Mouse (Mus musculus) midbrain, embryonic 15.5 days (tissue): ENCODE measurements around the gene Fam20c. TPM values are rescaled to one million over a fixed set of nuclear protein-coding genes. Genes with fewer than 3 reads are reported as not detected.

Experiments used
- ATAC-seq: fragments of 200-750 bp; cut with Nextera tagmentation; replicated peaks from 2 replicates; pipeline ENCODE4 v1.8.0; 2017; ENCODE audit warnings: moderate TSS enrichment
- H3K27ac ChIP-seq: fragments of 300-500 bp; sonication (generic); 2 replicates; pipeline ENCODE4 v1.5.1; 2015; ENCODE audit warnings: mild to moderate bottlenecking, inconsistent platforms
- H3K27me3 ChIP-seq: fragments of 300-500 bp; sonication (generic); replicated peaks from 2 replicates; pipeline ENCODE4 v1.6.1; 2015; ENCODE audit warnings: inconsistent platforms
- H3K36me3 ChIP-seq: fragments of 300-500 bp; sonication (generic); replicated peaks from 2 replicates; pipeline ENCODE4 v1.6.1; 2015; ENCODE audit warnings: inconsistent platforms
- H3K4me1 ChIP-seq: fragments of 300-500 bp; sonication (generic); 2 replicates; pipeline ENCODE4 v1.6.1; 2015; ENCODE audit warnings: inconsistent platforms
- H3K4me2 ChIP-seq: fragments of 300-500 bp; sonication (generic); 2 replicates; pipeline ENCODE4 v1.6.1; 2015; ENCODE audit warnings: inconsistent platforms, mild to moderate bottlenecking, moderate library complexity
- H3K4me3 ChIP-seq: fragments of 300-500 bp; sonication (generic); 2 replicates; pipeline ENCODE4 v1.5.1; 2015; ENCODE audit warnings: mild to moderate bottlenecking, inconsistent platforms
- H3K9ac ChIP-seq: fragments of 300-500 bp; sonication (generic); 2 replicates; pipeline ENCODE4 v1.6.1; 2015; ENCODE audit warnings: mild to moderate bottlenecking, inconsistent platforms
- H3K9me3 ChIP-seq: fragments of 300-500 bp; sonication (generic); 2 replicates; pipeline ENCODE4 v1.6.1; 2016; ENCODE audit warnings: inconsistent platforms
- WGBS: fragments of 180-500 bp; shearing (Covaris S2); methylation state at CpG from one replicate; pipeline ENCODE4 v1.1.7; 2015; ENCODE audit warnings: mixed read lengths; 5-methylcytosine and 5-hydroxymethylcytosine counted together
- polyA plus RNA-seq: library from polyadenylated mRNA; unstranded; fragments of >200 nt; fragmentation: Nextera tagmentation; extraction: Ambion mirVana; gene quantifications from 2 replicates; pipeline ENCODE4 v1.2.1, GENCODE M21; 2015

Gene Fam20c
- polyA plus RNA-seq, 1 experiment from 2014 or later: 57.9 TPM

GRCm38 (mm10) chr5:138787648-138788047 is 33.3 kb downstream of the Fam20c start:
- Histone ChIP-seq H3K9me3 (no peaks in the 10 kb centered on the region), H3K36me3 (no peaks in the 10 kb centered on the region; the same call in 1 of the 2 replicates), H3K9ac (no peak overlapping the region), H3K27ac (no peak overlapping the region), H3K27me3 (no peaks in the 10 kb centered on the region), H3K4me2 (no peak overlapping the region), H3K4me3 (no peak overlapping the region), H3K4me1 (peaks cover 11% of the 10 kb centered on the region)
- ATAC-seq: no peak
- WGBS: 89% methylated on average over 7 of the region's 7 CpGs

DNA sequence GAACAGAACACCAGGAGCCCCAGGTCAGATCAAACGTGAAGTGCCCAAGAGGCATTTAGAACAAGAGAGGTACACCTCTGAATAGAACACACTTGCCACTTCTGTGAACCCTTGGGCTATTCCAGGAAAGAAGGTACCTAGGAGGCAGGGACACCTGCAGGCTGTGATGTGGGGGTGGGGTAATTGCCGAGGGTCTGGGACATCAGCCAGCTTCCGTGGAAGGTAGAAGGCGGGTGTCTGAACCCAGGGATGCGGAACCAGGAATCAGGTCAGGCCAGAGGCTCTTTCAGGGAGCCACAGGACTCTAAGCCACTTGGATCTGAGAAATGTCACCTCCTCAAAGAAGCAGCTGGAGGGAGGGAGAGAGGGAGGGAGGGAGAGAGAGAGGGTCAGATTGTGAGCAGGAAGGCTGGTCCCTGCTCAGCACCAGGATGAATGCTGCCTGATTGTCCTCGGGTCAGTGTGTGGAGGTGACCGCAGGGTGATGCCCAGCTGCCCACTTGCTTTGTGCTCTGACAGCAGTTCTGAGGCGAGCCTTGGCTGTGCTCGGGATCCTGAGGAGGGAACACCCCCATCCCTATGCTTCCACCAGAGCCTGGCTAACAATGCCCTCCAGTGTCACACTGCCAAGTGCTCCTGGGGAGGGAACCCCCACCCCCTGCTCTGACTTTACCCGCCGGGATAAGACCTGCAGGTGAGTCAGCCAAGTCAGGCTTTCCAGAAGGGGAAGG is 34.3 kb downstream of the Fam20c start:
- 43% methylated on average over 11 of the region's 11 CpGs for WGBS
- Histone ChIP-seq H3K27ac (no peak overlapping the region), H3K9ac (no peak overlapping the region), H3K36me3 (no peaks in the 10 kb centered on the region; the same call in 1 of the 2 replicates), H3K9me3 (no peaks in the 10 kb centered on the region), H3K4me1 (peaks cover 11% of the 10 kb centered on the region), H3K4me3 (no peak overlapping the region), H3K27me3 (no peaks in the 10 kb centered on the region), H3K4me2 (no peak overlapping the region)
- ATAC-seq: no peak

GRCm38 (mm10) chr5:138790954-138791480 is 36.7 kb downstream of the Fam20c start:
- 92% methylated on average over 11 of the region's 11 CpGs for WGBS
- Histone ChIP-seq H3K27ac (no peak overlapping the region), H3K4me2 (no peak overlapping the region), H3K9me3 (no peaks in the 10 kb centered on the region), H3K36me3 (peaks cover 13% of the 10 kb centered on the region; the same call in 1 of the 2 replicates), H3K9ac (no peak overlapping the region), H3K27me3 (no peaks in the 10 kb centered on the region), H3K4me1 (peaks cover 11% of the 10 kb centered on the region), H3K4me3 (no peak overlapping the region)
- ATAC-seq: no peak

DNA sequence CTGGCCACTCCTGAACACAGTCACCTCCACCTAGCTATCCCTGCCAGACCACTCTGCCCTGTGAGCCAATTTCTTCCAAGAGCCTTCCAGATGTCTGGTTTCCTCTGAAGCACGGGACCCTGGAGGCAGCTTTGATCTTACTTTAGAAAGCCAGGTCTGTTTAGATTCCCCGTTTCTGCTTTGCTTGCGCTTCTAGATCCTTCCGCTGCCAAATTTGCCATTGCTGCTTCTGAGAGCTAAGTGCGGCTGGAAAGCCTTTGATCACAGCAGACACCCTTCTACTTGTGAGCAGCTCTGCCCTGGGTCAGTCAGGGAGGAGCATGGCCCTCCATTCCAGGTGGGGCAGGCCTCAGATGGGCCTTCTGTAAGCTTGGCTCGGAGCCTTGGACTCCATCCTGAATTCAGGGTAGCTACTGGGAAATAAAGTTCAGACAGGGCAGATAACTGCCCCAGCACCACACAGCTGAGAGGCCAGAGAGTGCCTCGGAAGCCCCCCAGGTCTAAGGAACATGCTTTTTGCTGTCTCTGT is 47.3 kb downstream of the Fam20c start:
- WGBS: 76% methylated on average over 7 of the region's 7 CpGs
- H3K36me3 ChIP-seq: peaks cover 24% of the 10 kb centered on the region
- ATAC-seq: 0 out of 2 replicates have a peak, but pooled peaks have one; percentile 37

DNA sequence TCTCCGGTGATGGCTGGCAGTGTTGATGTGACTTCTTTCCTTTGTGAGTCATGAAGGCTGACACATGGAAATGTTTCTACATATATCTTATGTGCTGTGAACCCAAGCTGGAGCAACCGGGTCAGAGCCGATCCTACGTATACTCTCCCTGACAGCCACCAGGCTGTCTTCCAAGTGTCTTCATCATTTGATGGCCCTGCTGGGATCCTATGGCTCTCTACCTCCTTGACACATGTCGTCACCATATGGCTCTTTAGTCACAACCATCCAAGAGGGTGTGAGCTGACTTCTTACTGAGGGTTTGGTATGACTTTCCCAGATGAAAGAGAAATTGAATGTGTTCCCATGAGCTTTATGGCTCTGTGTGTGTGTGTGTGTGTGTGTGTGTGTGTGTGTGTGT is 50.0 kb downstream of the Fam20c start:
- Histone ChIP-seq H3K27ac (no peak overlapping the region), H3K27me3 (no peaks in the 10 kb centered on the region), H3K4me1 (no peaks in the 10 kb centered on the region), H3K9me3 (no peaks in the 10 kb centered on the region), H3K4me2 (no peak overlapping the region), H3K4me3 (no peak overlapping the region), H3K36me3 (peaks cover 30% of the 10 kb centered on the region; the same call in 1 of the 2 replicates), H3K9ac (no peak overlapping the region)
- 88% methylated on average over 5 of the region's 5 CpGs for WGBS
- no peak for ATAC-seq

More for the DNA sequence above, 47.3 kb downstream of the Fam20c start:
- no peaks in the 10 kb centered on the region for H3K4me1 ChIP-seq
- H3K9me3 ChIP-seq: no peaks in the 10 kb centered on the region
- no peak overlapping the region for H3K4me2 ChIP-seq
- no peaks in the 10 kb centered on the region for H3K27me3 ChIP-seq
- no peak overlapping the region for H3K4me3 ChIP-seq
- no peak overlapping the region for H3K27ac ChIP-seq
- H3K9ac ChIP-seq: no peak overlapping the region

- Histone ChIP-seq H3K36me3 (peaks cover 35% of the 10 kb centered on the region), H3K27ac (no peak overlapping the region), H3K9ac (no peak overlapping the region), H3K4me3 (no peak overlapping the region), H3K4me1 (no peaks in the 10 kb centered on the region), H3K27me3 (no peaks in the 10 kb centered on the region), H3K9me3 (no peaks in the 10 kb centered on the region), H3K4me2 (no peak overlapping the region)
- 96% methylated on average over 6 of the region's 6 CpGs for WGBS
- no peak for ATAC-seq
These were observed 55.5 kb downstream of the Fam20c start for GRCm38 (mm10) chr5:138809767-138810166.

DNA sequence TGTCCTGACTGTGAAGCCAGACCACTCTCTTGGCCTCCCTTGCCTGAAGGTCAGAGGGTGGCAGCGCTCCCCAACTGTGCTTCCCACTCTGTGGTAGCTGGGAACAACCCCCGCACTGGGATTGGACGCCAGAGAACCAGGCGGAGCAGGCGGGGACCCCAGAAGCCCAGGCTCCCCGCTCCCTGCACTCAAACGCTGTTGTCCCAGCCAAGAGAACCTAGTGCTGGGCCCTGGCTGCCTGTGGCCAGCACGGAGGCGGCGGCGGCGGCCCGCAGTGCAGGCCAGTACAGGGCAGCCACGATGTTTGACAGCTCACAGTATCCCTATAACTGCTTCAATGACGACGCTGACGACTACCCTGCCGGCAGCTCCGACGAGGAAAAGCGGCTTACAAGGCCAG is 65.5 kb downstream of the Fam20c start, which contains the start of gene Gm5294:
Gm5294 (plus strand) TSS at position 301 of the 400 bp plus-strand sequence.
- H3K4me3 ChIP-seq: peak within 1 kb of the TSS; percentile 23
- H3K4me1 ChIP-seq: peaks cover 8% of the 10 kb centered on the region
- no peaks in the 10 kb centered on the region for H3K9me3 ChIP-seq
- ATAC-seq: no peak
- H3K27ac ChIP-seq: no peak within 1 kb of the TSS
- peaks cover 42% of the 10 kb centered on the region for H3K27me3 ChIP-seq
- no peaks in the 10 kb centered on the region for H3K36me3 ChIP-seq
- no peak within 1 kb of the TSS for H3K9ac ChIP-seq
- H3K4me2 ChIP-seq: peak within 1 kb of the TSS; percentile 44
- 8% methylated on average over 21 of the region's 21 CpGs for WGBS

DNA sequence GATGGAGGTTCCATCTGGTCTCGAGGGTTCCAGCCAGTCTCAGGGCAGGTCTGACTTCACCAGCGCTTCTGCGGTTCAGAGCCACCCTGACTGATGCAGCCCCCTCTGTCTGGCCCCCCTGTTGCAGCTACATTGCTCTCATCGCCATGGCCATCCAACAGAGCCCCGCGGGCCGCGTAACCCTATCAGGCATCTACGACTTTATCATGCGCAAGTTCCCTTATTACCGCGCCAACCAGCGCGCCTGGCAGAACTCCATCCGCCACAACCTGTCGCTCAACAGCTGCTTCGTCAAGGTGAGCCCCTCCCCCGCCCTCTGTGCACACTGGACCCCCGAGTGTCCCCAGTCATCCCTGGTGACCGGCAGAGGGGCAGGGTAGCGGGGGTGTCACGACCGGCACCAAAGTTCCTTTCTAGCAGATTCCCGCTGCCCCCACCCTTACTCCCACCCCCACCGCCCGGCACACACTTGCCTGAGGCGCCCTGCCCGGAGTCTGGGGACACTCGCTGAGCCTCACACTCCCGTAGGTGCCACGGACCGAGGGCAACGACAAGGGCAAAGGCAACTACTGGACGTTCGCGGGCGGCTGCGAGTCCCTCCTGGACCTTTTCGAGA is 66.5 kb downstream of the Fam20c start:
- Histone ChIP-seq H3K27me3 (peaks cover 42% of the 10 kb centered on the region), H3K9ac (no peak overlapping the region), H3K4me3 (peak overlapping the region; percentile 23), H3K4me2 (peak overlapping the region; percentile 44), H3K4me1 (peaks cover 8% of the 10 kb centered on the region), H3K9me3 (no peaks in the 10 kb centered on the region), H3K36me3 (no peaks in the 10 kb centered on the region), H3K27ac (no peak overlapping the region)
- 4% methylated on average over 39 of the region's 39 CpGs for WGBS
- ATAC-seq: no peak

DNA sequence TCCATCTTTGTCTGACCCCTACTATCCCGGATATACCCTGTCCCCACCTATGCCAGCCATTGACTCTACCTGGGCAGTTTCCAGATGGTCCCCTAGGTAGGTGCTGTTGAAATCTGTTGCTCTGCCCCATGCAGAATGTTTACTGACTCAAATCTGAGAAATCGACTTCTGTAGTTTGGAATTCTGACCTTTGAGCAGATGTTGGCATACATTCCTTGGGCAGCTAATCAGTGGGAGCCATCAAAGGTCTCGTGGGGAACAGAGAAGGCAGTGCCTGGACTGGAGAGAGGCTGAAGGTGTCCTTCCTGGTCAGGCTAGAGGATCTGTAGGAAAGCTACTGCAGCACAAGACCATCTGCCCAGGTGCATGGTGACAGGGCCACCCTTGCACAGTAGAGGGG is 70.8 kb downstream of the Fam20c start:
- Histone ChIP-seq H3K4me2 (no peak overlapping the region), H3K4me1 (peaks cover 8% of the 10 kb centered on the region), H3K36me3 (no peaks in the 10 kb centered on the region), H3K27me3 (peaks cover 29% of the 10 kb centered on the region), H3K9me3 (no peaks in the 10 kb centered on the region), H3K4me3 (no peak overlapping the region), H3K9ac (no peak overlapping the region), H3K27ac (no peak overlapping the region)
- no peak for ATAC-seq
- 69% methylated on average over 3 of the region's 3 CpGs for WGBS

DNA sequence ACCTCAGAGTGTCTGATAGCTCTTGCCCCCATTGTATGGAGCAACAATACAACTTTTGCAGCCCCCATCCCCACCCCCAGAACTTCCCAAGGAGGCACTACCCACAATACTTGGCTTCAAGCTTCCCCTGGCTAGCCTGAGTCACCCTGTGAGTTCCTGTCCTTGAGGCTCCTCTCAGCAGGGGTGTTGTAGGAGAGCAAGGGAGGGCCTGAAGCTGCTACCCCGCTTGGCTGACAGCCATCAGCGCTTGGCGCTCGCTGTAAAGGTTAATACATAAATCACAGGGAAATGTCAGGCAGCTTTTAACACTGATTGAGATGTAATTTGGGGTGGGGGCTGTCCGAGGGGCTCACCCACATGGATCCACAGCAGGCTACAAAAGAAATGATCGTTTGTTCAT is 79.1 kb downstream of the Fam20c start:
- H3K4me1 ChIP-seq: no peaks in the 10 kb centered on the region
- H3K9me3 ChIP-seq: no peaks in the 10 kb centered on the region
- no peak overlapping the region for H3K9ac ChIP-seq
- no peaks in the 10 kb centered on the region for H3K36me3 ChIP-seq
- H3K4me3 ChIP-seq: no peak overlapping the region
- 47% methylated on average over 6 of the region's 6 CpGs for WGBS
- ATAC-seq: no peak
- H3K27me3 ChIP-seq: no peaks in the 10 kb centered on the region
- no peak overlapping the region for H3K4me2 ChIP-seq
- H3K27ac ChIP-seq: no peak overlapping the region

- no peaks in the 10 kb centered on the region for H3K4me1 ChIP-seq
- no peak overlapping the region for H3K4me2 ChIP-seq
- no peaks in the 10 kb centered on the region for H3K27me3 ChIP-seq
- H3K27ac ChIP-seq: no peak overlapping the region
- 89% methylated on average over 3 of the region's 3 CpGs for WGBS
- ATAC-seq: no peak
- H3K9ac ChIP-seq: no peak overlapping the region
- H3K9me3 ChIP-seq: no peaks in the 10 kb centered on the region
- H3K36me3 ChIP-seq: no peaks in the 10 kb centered on the region
- no peak overlapping the region for H3K4me3 ChIP-seq
These were observed 80.6 kb downstream of the Fam20c start for GRCm38 (mm10) chr5:138834910-138835309.

DNA sequence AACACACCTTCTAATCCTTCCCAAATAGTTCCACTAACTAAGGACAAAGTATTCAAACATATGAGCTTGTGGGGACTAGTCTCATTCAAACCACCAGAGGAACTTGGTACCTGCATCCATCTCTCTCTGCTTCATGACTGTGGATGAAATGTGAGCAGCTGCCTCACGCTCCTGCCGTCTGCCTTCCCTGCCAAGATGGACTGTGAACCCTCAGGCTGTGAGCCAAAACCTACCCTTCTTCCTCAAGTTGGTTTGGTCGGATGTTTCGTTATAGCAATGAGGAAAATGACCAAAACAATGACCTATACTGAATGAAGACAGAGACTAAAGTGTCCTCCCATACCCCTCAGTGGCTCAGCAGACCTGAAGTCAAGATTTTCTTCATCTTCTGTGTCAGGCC is 86.7 kb downstream of the Fam20c start:
- H3K4me1 ChIP-seq: no peaks in the 10 kb centered on the region
- WGBS: 93% methylated on average over 4 of the region's 4 CpGs
- no peak overlapping the region for H3K4me2 ChIP-seq
- H3K27me3 ChIP-seq: no peaks in the 10 kb centered on the region
- no peak for ATAC-seq
- H3K27ac ChIP-seq: no peak overlapping the region
- H3K36me3 ChIP-seq: no peaks in the 10 kb centered on the region
- no peak overlapping the region for H3K4me3 ChIP-seq
- no peaks in the 10 kb centered on the region for H3K9me3 ChIP-seq
- no peak overlapping the region for H3K9ac ChIP-seq
